Mouse (Mus musculus) urinary bladder, postnatal 14 days (tissue): ENCODE results near the gene Ttll9.
A peak's percentile ranks its signal among the peaks of the same experiment; 100 is the strongest.

ENCODE experiments used
- DNase-seq: peaks from one replicate; pipeline ENCODE4 v3.0.0; 2021; ENCODE audit warnings: low spot score

Gene Ttll9

DNA sequence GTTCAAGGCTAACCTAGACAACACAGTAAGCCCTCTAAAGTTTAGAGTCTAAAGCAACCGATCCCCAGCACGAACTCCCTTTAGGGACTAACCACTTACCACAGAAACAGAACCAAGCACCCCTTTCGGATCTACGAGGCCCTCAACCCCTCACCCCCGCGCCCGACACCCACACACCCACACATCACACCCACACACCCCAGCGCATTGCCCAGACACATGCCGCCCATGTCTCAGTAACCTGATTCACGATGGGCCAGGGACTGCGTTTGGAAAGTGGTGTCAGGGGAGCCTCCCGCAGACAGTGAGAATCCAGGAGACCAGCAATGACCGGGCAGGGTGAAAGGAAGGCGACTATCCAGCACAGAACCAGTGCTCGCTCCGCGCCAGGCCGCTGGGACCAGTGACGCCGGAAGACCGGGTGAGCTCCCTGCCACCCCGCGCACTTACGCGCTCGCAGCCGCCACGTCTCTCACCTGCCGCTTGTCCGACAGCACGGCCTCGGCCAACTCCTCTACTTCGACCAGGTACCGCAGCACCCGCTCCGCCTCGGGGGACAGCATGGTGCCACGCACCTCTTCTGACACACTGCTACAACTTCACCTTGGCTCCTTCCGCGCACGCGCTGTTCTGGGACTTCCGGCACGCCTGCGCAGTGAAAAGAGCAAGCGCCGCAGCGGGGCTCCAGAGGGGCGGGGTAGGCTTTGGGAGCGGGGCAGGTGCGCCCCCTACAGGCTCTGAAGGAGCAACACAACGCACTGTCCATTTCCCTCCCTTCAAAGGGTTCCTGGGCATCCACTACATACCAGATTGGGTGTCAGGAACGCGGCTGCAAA, 52.7 kb downstream of the Ttll9 start, which contains the start of gene Pdrg1:
Gene Pdrg1, minus strand, starts transcription at position 670 of the 836 bp plus-strand sequence.
- peak; percentile 94 for DNase-seq

DNA sequence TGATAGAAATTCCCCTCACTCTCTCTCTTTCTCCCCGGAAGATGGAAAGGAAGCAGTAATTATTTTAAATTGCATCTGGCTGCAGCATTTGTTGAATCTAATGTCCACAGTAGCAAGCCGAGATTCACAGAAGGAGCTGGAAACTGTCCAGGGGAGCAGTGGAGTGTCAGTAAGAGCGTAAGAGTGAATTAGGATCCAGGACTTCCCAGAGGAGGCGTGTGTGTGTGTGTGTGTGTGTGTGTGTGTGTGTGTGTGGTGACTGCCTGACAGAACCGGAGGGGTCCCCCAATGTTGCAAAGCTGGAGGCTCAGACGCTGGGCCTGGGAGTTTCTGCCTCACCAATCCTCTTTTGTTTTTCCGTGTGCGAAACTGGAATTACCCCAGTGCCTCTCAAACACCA, 53.5 kb downstream of the Ttll9 start:
- no peak for DNase-seq

DNA sequence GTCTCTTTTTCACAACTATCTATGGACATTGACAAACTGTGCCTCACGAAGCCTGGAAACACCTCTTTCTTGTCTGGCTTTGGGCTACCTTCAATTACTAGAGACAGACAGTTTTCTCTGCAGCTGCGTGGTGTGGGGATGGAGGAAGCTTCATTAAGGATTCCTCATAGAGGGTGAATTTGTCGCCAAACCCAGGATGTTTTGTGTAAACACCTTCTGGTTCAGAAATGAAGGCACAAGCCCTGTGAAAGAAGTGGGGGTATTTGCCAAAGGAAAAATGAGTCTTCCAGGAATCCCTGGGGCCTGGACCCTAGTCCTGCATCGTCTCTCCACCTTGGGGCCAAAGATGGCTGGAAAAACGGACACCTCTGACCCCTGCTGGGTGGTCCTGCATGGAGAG, 54.5 kb downstream of the Ttll9 start:
- DNase-seq, result no peak

DNA sequence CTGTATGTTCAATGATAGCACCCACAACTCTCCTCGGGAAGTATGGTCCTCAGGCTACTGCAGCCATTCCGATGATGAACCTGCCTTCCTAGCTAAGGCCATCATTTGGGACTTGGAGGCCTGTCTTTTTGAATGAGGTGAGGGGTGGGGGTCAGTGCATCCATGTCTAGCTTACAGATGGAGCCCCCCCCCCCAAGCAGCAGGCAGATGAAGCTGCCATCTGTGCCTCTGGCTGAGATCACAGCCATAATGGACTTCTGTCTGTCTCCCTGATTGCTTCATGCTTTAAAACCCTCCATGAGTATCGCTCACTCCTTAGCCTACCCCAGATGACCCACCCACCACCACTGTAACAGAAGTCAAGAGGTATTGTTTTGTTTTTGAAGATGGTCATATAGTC, 57.1 kb downstream of the Ttll9 start:
- no peak for DNase-seq

DNA sequence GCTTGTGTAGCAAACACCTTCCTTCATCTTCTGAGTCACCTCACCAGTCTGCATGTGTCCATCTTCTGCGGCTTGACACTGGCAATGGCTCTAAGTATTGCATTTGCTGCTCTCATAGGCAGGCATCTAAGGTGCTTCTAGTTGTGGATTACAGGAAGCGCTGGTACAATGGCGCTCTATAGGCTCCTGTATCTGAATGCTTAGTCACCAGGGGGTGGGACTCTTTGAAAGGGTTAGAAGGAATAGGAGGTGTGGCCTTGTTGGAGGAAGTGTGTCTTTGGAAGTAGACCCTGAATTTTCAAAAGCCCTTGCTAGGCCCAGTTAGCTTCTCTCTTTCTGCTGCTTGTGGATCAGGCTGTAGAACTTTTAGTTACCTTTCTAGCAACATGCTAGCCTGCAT, 58.9 kb downstream of the Ttll9 start:
- no peak for DNase-seq

DNA sequence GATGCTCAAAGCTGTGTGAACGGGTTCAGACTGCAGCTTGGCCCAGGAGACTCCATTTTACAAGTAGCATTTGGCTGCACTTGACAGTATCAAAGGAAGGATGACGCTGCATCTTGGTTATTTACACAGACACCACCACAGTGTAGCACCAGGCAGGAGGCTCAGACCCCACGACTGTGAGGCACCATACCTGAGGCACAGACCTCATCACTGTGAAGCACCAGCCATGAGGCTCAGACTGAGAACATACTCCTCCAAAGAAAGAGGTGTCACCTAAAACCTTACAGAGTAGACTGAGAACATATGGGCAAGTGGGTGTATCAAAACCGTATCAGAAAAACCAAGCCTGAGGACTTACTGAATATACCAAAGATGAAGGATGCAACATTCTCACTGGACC, 60.6 kb downstream of the Ttll9 start:
- DNase-seq, result no peak

DNA sequence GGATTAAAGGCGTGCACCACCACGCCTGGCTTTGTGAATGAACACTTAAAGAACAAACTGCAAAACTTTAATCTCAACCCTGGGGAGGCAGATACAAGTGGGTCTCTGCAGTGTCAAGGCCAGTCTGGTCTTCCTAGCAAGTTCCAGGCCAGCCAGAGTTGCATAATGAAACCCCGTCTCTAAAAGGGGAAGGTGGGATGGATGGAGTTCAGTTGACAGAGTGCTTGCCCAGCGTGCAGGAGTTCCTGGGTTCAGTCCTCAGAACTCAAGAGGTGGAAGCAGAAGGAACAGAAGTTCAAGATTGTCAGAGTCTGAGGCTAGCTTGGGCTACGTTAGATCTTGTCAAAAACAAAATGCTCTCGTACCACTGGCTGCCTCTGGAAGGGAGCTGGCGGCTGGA, 63.8 kb downstream of the Ttll9 start:
- no peak for DNase-seq

DNA sequence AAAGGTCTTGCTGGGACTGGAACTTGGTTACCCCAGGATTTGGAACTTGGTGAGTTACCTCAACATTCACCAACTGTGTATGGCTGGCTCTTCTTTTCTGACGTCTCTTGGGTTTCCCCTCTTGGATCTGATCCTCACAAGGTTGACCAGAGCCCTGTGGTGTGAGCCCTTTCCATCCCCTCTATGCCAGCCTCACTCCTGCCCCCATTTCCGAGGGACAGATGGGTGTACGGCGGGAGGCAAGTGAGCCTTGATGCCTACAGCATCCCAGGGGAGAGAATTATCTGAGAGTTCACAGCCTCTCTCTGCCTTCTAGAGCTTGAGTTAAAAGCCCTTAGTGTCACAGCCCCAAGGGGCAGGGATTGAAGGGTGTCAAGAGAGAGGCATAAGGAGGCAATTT, 65.2 kb downstream of the Ttll9 start:
- no peak for DNase-seq

DNA sequence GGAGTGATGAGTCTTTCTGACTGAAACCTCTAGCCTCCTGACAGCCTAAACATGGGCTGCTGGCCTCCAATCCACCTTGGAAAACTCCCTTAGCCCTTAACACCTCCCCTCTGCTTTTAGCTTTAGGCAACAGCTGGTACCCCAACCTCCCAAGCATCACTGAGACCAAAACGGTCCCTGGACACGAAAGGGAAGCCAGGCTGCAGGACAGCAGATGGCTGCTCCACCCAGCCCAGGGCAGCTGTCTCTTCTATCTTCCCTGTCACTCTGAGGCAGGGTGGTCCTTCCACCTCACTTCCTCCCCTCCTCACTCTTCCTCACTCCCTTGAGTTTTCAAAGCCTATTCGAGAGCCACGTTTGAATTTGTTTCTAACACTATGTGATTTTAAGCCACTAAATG, 68.1 kb downstream of the Ttll9 start:
- DNase-seq, result no peak

DNA sequence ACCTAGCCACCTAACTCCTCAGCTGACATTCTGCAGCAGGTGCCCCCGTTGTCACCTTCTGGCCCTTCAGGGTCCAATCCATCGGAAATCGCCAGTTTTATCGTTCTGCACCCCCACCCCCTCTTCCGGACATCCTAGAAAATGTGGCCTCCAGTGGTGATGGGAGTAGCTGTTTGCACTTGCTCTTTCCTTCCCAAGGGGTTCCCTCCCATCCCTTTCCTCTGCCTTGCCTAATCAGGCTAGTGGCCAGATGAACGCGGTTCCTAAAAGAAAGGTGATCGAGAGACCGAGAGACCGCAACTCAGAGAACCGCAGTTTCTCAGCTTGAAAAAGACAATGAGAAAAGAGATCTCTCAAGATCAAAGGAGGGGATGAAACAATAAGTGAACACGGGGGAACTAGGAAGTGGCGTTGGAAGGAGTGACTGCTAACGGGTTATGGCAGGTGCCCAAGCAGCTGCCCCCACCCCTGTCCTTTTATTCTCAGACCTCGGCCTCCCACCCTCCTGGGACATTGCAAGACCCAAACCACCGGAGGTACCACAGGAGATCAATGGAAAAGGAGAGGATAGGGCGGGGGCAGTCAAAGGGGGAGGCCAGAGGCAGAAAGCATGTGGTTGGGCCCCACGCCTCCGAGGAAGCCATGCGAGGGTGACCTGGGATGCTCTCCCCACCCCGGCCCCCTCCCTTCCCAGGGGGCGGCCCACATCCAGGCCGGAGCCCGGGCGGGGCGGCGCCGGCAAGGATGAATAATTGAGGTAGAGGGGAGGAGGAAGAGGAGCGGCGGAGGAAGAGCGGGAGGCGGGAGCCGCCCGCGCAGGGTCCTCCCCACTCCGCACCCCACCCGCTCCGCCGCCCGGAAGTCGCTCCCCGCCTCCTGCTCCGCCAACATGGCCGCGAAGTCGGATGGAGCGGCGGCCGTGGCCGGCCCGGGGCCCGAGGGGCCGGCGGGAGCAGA, 69.1 kb downstream of the Ttll9 start, which contains the start of gene Xkr7:
Gene Xkr7, plus strand, starts transcription at position 727 of the 957 bp plus-strand sequence.
- no peak for DNase-seq

DNA sequence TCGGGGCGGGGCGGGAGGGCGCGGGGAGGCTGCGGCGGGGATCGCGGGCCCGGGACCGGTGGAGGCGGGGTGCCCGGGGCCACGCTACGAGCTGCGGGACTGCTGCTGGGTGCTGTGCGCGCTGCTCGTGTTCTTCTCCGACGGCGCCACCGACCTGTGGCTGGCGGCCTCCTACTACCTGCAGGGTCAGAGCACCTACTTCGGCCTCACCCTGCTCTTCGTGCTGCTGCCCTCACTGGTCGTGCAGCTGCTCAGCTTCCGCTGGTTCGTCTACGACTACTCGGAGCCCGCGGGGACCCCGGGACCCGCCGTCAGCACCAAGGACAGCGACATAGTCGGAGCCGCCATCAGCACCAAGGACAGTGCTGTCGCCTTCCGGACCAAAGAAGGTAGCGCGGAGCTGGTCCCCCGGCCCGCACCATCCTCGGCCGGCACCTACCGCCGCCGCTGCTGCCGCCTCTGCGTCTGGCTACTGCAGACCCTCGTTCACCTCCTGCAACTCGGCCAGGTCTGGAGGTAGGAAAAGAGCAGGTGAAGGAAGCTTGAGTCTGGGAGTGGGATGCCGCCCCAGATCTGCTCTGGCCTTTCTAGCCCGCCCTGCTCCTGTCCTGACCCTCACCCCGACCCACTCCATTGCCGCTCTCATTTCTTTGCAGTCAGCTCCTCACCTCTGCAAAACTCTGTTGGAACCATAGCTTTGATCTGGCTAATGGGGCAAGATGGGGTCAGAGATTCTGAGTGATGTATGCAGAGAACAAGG, 70.0 kb downstream of the Ttll9 start:
- peak; percentile 77 for DNase-seq

DNA sequence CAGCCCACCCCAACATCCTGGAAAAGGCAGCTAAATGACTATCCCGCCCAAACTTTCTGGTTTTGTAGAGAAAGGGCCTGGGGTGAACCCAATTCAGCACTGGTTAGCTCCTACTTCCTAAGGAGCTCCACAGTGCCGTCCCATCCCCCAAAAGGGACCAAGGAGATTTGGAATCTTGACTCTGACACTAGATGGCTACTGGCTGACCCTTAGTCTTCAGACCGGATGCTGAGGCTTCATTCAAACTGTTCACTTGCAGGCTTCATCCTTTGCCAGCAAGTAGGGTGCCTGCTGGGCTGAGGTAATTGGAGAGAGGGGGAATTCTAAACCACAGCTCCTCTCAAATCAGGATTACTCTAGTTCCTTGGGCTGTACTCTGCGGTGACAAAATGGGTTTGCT, 70.7 kb downstream of the Ttll9 start:
- no peak for DNase-seq

DNA sequence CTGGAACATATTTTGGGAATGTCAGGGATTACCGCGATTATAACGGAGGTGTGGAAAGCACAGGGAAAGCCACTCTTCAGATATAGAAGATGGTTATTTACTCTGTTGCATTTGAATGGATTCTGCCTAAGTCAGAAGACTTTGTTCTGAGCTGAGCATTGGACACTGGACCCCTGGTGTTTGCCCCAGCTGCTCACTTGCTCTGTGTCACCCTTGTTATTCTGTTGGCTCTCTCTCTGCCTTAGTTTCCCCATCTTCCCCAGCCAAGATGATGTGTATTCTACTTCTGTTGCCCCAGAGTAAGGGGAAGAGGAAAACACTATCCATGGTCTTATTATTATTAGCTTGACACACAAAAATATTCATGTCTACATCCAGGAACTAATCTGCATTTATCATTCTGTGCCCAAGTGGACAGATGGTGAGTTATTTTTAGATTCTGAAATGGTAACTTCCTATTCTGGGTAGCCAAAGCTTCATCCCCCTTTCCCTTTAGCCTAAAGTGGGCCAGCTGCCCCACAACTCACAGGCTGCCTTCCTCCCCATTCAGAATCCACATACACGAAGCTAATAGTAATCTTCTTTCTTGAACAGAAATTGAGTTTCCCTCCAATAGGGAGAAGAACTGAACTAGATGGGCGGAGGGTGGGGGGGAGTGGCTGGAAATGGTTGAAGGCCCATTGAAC, 71.4 kb downstream of the Ttll9 start:
- no peak for DNase-seq

DNA sequence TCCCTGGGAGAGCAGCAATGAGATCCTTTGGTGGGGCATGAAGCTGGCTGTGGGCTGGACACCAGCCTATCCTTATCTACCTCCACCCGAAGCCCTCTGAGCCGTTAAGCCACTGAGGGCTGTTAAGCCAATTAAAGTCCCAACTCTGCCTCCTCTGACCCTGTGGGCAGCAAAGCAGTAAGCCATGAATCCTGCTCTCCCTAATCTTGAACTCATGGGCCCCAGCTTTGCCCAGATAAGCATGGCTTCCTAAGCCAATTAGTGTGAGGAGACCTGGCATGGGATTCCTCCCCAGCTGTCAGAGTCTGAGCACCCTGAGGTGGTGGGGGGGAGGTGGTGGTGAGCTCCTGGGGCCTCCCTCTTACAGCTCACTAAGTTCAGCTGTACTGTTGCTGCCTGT, 74.4 kb downstream of the Ttll9 start:
- DNase-seq, result no peak

DNA sequence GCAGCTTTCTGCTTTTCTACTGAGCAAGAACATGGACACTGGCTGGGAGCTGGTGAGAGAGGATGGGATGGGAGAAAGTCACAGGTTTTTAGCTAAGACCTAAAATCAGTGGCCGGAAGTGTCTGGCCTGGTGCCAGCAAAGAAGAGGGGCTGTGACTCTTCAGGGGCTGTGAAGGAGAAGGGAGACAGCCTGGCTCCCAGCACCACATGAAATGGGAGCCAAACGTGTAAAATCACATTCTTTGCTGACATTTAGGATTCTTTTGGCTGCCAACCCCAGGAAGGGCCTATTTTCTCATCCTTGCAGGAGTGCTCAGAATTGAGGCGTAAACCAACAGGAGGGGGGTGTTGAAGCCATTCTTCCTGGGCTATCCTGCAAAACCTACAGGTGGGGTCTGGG, 81.6 kb downstream of the Ttll9 start:
- DNase-seq, result no peak

DNA sequence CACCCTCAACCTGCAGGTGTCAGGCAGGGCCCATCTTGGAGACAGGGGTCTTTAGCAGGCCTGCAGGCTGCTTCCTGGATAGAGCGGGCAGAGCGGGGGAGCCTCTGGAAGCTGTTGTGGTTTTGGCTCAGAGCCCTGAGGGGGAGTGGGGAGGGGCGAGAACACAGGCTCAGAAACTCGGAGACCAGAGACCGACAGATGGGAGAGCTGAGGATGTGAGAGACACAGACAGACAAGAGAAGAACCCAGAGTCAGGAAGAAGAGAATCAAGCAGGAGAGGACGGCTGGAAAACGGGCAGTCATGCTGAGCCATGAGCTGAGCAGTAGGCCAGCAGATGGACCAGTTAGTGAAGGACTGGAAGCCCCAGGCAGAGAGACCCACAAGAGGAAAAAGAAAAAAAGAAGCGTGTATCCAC, 83.6 kb downstream of the Ttll9 start:
- no peak for DNase-seq

DNA sequence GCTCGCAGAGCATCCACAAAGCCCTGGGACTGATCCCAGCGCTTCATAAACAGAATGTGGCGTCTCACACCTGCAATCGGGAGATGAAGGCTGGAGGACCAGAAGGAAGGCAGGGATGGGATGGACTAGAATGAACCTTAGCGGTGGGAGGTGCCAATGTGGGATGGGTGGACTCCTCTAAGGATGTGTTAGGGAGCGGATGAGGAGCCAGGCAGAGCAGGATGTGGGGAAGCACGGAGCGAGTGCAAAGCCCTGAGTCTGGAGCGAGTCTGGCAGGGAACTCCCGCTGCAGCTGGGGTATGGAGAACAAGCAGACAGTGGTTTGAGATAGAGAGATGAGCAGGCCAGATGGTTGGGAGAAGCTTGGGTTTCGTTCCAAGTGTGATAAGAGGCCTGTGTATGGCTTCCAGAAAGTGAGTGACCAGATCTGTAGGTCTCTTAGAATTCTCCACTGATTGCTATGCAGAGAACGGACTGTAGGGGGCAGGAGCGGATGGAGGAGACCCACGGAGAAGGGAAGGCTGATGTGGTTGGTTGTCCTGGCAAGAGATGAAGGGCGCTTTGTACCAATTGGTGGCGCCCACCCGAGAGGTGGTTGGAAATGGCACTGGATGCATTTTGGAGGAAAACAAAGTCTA, 85.7 kb downstream of the Ttll9 start:
- DNase-seq, result peak; percentile 52

DNA sequence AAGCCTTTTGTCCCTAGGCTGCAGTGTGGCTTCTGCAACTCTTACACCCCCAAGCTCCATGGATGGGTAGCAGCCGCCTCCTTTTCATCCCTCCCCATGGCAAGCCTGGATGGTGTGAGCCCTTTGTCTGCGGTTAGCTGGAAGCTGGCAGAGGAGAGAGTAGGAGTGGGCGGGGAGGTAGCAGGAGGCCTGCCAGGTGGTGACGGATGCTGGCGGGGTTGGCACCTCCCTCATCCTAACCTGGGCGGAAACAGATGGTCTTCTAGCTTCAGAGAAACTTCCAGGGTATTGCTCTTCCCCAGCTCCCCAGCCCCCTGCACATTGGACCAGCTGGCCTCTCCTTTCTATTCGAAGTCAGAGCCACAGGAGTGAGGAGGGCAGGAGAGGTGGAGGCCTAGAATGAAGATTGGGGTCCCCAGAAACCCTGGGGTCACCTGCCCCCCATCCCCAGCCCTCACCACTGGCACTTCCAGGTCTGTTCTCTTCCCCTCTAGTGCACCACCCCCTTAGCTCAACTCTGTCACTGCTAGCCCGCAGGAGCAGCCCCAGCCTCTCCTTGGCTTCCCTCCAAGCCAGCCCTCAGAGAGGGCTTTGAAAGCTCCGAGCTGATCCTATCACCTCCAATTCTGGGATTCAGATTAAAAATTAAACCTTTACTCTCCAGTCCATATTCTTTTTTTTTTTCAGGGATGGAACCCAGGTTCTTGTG, 87.2 kb downstream of the Ttll9 start:
- DNase-seq, result no peak

DNA sequence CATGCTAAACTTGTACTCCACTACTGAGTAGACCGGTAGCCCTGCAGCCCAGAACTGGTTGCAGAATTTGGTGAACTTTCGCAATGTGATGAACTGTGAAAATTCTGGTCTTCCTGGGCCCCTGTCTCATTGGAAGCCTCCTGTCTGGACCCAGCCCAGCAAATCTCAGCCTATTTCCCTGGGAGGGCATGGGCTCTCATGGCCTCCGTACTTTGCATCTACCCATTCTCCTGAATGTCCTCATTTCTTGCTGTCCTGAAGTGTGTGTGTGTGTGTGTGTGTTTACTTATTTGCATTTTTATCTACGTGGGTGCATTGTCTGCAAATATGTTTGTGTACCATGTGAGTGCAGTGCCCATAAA, 87.7 kb downstream of the Ttll9 start:
- DNase-seq, result no peak

DNA sequence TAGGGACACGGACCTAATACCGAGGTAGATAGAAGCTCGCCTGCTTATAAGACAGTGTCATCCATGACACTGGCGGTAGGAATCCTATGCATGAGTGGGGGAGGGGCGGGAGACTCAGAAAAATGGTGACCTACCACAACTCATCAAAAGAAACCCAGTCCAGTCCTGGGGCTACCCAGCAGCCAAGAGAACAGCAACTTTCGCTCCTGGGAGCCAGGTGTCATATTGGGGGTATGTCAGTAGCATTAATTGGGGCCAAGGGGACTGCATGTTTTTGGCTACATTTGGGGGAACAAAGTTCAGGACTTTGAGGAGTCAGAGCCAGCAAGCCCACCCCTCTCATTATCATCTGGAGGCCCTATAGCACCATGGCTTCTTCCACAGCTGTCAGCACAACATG, 88.8 kb downstream of the Ttll9 start:
- DNase-seq, result no peak

DNA sequence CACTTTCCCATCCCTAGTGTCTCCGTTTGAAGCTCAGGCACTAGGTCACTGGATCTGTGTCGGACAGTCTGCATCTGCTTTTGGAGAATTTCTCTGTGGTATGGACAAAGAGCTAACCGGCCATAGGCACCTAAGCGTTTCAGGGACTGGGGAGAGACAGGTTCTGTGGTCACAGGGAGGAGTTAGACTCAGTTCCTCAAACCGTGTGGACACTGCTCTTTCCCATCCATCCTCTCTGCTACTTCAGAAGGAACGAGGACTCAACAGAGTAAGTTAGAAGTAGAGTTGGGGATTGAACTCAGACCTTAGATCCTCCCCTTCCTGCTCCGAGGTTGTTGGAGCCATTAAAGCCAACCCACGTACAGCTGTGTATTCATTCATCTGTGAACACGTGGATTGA, 89.3 kb downstream of the Ttll9 start:
- no peak for DNase-seq
